Mouse (Mus musculus) layer of hippocampus, adult 8-10 months (tissue): ENCODE measurements around the gene Baiap2l2. TPM values are rescaled to one million over a fixed set of nuclear protein-coding genes. Genes with fewer than 3 reads are reported as not detected.
A peak's percentile ranks its signal among the peaks of the same experiment; 100 is the strongest.

Source experiments
- DNase-seq, 2 experiments: peaks; one replicate each; pipeline ENCODE4 v3.0.0; 2022; ENCODE audit warnings: low spot score in 2 of 2
- total RNA-seq, 4 experiments: library from RNA; stranded (reverse); gene quantifications; 2 replicates each; pipeline ENCODE4 v1.2.4; 2022

Gene Baiap2l2
- total RNA-seq, 4 experiments from 2014 or later, result 1.5 to 19.3 (median 10.9) TPM

DNA sequence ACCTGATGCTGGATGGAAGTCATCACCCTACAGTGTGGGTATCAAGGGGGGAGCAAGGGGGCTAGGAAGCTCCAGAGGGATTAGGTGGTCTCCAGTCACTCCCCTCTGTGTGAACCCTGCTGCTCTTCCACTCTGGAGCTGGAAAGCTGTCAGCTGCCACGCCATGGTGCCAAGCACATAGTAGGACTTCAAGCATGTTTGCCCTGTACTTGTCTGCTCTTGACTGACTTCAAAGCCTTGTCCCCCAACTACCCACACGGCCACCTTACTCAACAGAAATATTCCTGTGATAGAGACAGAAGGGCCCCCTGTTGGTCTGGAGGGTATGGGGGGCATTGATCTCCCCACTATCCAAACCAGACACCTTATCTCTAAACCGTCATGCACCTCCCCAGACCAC, 69.1 kb downstream of the Baiap2l2 start:
- no peak for DNase-seq

DNA sequence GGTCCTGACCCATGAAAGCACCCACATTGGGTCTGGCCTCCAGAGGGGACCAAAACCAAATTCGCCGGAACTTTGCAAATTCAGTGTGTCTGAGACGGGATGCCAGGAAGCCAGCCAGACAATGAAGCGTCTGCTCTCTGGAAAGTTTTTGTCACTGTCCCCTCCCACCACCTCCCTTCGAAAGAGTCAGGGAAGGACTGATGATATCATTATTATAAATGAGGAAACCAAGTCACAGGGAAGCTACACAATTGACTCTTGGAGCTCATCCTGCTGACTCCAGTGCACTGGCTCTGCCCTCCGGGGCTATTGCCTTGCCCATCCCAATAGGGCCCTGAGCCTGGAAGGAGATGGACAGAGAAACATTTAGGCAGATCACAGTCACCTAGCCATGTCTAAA, 71.7 kb downstream of the Baiap2l2 start:
- DNase-seq, result no peak

- DNase-seq, result peak in 1 of 2 experiments; percentile 51
These were observed 72.4 kb downstream of the Baiap2l2 start for GRCm38 (mm10) chr15:79212750-79213446.

- DNase-seq, result no peak
These were observed 75.0 kb downstream of the Baiap2l2 start for GRCm38 (mm10) chr15:79210357-79210756.

DNA sequence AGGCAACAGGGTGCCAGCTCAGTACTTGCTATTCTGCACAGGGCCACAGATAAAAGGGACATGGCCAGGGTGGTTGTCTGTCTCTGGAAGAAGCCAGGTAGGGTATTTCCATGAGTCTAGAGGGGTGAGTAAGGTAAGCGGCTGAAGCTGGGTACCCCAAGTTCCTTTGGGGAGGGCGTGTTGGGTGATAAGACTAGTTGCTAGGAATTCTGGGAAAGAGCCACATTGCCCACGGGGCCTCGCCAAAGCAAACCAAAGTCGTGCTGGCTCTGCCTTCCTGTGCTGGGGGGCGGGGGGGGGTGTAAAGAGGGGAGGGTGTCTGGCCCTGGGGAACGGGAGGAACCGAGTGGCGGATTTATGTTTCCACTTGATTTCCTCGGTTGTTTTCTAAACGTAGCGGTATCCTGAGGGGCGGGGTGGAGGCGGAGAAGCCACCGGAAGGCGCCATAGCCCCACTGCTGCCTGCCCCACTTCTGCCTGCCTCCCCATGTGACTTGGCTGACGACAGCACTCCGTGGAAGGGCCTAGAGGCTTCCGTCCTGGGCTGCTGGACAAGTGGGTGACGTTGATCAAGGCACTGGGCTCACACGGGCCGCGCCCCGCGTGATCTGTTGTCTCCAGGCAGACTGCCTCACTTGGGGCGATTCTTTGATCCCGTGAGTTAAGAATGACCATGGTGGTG, 76.4 kb downstream of the Baiap2l2 start:
- DNase-seq, result peak in 1 of 2 experiments; percentile 34

DNA sequence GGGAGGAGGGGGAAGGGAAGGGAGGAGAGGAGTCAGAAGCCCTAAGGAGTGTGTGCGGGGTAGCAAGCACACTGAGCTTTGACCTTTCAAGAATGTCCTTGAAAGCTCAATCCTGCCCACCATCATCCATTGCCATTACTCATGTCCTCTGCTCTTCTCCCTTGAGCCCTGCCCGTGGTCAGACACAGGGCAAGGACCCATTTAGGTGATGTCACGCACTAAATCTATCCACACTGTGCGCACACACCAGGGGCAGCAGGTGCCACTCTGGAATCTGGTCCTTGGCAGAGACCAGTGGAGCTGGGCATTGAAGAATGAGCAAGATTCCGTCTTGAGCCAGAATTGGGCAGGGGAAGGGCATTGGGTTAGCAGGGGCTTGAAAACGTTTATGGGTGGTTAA, 77.1 kb downstream of the Baiap2l2 start:
- no peak for DNase-seq

Other genes with a start within 250 kb of the Baiap2l2 start
- gene Galr3, start 243.7 kb downstream of the Baiap2l2 start, total RNA-seq, result 1 to 10 TPM in 1 of 4 experiments, under 1 TPM in 1, not detected in 2; 0.81 to 1.0 TPM
- 10 to 100 TPM; 17.3 to 23.9 (median 18.2) TPM for gene Ankrd54, start 222.6 kb downstream of the Baiap2l2 start, total RNA-seq
- gene Eif3l, start 210.4 kb downstream of the Baiap2l2 start, total RNA-seq, result 10 to 100 TPM; 76.9 to 82.0 (median 77.9) TPM
- 10 to 100 TPM; 36.0 to 40.9 (median 38.3) TPM for gene Micall1, start 176.6 kb downstream of the Baiap2l2 start, total RNA-seq
- 100 to 1,000 TPM in 1 of 4 experiments, 10 to 100 TPM in 3; 78.1 to 105 (median 92.0) TPM for gene Polr2f, start 144.5 kb downstream of the Baiap2l2 start, total RNA-seq
- gene 1700088E04Rik, start 144.3 kb downstream of the Baiap2l2 start, total RNA-seq, result 10 to 100 TPM in 3 of 4 experiments, 1 to 10 TPM in 1; 9.4 to 12.9 (median 11.1) TPM
- gene Sox10, start 120.3 kb downstream of the Baiap2l2 start, total RNA-seq, result 10 to 100 TPM; 34.6 to 40.4 (median 37.8) TPM
- 10 to 100 TPM; 46.2 to 63.5 (median 50.6) TPM for gene Pick1, start 56.4 kb downstream of the Baiap2l2 start, total RNA-seq
- gene Gm49486, start 56.1 kb downstream of the Baiap2l2 start, total RNA-seq, result under 1 TPM; 0.20 to 0.77 (median 0.49) TPM
- gene Slc16a8, start 30.8 kb downstream of the Baiap2l2 start, total RNA-seq, result under 1 TPM in 1 of 4 experiments, not detected in 3; 0.30 TPM
- 10 to 100 TPM; 21.0 to 24.8 (median 23.8) TPM for gene Pla2g6, start 42.9 kb upstream of the Baiap2l2 start, total RNA-seq
- gene Maff, start 61.1 kb upstream of the Baiap2l2 start, total RNA-seq, result 1 to 10 TPM; 1.2 to 3.7 (median 2.3) TPM
- gene Tmem184b, start 118.0 kb upstream of the Baiap2l2 start, total RNA-seq, result 10 to 100 TPM; 52.5 to 66.5 (median 57.2) TPM
- 100 to 1,000 TPM; 112 to 137 (median 123) TPM for gene Csnk1e, start 170.0 kb upstream of the Baiap2l2 start, total RNA-seq
- gene Kcnj4, start 219.7 kb upstream of the Baiap2l2 start, total RNA-seq, result 10 to 100 TPM; 81.3 to 98.0 (median 88.7) TPM
- under 1 TPM in 3 of 4 experiments, not detected in 1; 0.23 to 0.45 (median 0.32) TPM for gene Kdelr3, start 230.9 kb upstream of the Baiap2l2 start, total RNA-seq